Mouse (Mus musculus) neural tube, embryonic 15.5 days (tissue): ENCODE results near the gene Emb. TPM values are rescaled to one million over a fixed set of nuclear protein-coding genes. Genes with fewer than 3 reads are reported as not detected.

Experiments
- ATAC-seq: fragments of 200-750 bp; cut with Nextera tagmentation; 2 replicates; pipeline ENCODE4 v1.8.0; 2017; ENCODE audit warnings: mild to moderate bottlenecking, moderate TSS enrichment, moderate library complexity; ENCODE audit not compliant: low FRiP score
- H3K27ac ChIP-seq: fragments of 300-500 bp; sonication (generic); replicated peaks from 2 replicates; pipeline ENCODE4 v1.5.1; 2015; ENCODE audit warnings: mild to moderate bottlenecking, inconsistent platforms
- H3K27me3 ChIP-seq: fragments of 300-500 bp; sonication (generic); replicated peaks from 2 replicates; pipeline ENCODE4 v1.6.1; 2015; ENCODE audit warnings: inconsistent platforms
- H3K36me3 ChIP-seq: fragments of 300-500 bp; sonication (generic); 2 replicates; pipeline ENCODE4 v1.6.1; 2015; ENCODE audit warnings: inconsistent platforms
- H3K4me1 ChIP-seq: fragments of 300-500 bp; sonication (generic); 2 replicates; pipeline ENCODE4 v1.6.1; 2015; ENCODE audit warnings: inconsistent platforms
- H3K4me2 ChIP-seq: fragments of 300-500 bp; sonication (generic); 2 replicates; pipeline ENCODE4 v1.6.1; 2015; ENCODE audit warnings: inconsistent platforms, mild to moderate bottlenecking, moderate library complexity
- H3K4me3 ChIP-seq: fragments of 300-500 bp; sonication (generic); replicated peaks from 2 replicates; pipeline ENCODE4 v1.5.1; 2015; ENCODE audit warnings: mild to moderate bottlenecking, inconsistent platforms
- H3K9ac ChIP-seq: fragments of 300-500 bp; sonication (generic); replicated peaks from 2 replicates; pipeline ENCODE4 v1.6.1; 2015; ENCODE audit warnings: mild to moderate bottlenecking, inconsistent platforms
- H3K9me3 ChIP-seq: fragments of 300-500 bp; sonication (generic); replicated peaks from 2 replicates; pipeline ENCODE4 v1.6.1; 2016; ENCODE audit warnings: inconsistent platforms
- WGBS: fragments of 180-500 bp; shearing (Covaris S2); methylation state at CpG from one replicate; pipeline ENCODE4 v1.1.7; 2015; ENCODE audit warnings: mixed read lengths; 5-methylcytosine and 5-hydroxymethylcytosine counted together
- polyA plus RNA-seq: library from polyadenylated mRNA; unstranded; fragments of >200 nt; fragmentation: Nextera tagmentation; extraction: Ambion mirVana; gene quantifications from 2 replicates; pipeline ENCODE4 v1.2.1, GENCODE M21; 2015

The Emb gene
- polyA plus RNA-seq, 1 experiment from 2014 or later = 13.7 TPM

DNA sequence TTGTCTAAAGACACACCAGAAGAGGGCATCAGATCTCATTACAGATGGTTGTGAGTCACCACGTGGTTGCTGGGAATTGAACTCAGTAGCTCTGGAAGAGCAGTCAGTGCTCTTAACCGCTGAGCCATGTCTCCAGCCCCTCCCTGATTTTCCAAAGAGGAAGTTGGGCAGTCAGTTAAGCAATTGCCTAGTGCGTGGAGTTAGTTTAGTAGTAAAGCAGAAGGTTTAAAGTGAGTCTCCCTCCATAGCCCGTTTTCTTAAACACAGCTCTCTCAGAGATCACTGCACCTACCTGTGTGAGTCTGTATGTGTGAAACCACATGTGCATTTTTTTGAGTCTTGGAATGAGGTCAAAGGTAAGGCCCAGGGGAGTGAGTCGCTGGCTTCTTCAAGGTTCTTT lies 14.8 kb downstream of the Emb start:
- no peaks in the 10 kb centered on the region for H3K36me3 ChIP-seq
- no peak overlapping the region for H3K4me2 ChIP-seq
- H3K4me3 ChIP-seq = no peak overlapping the region
- no peaks in the 10 kb centered on the region for H3K9me3 ChIP-seq
- ATAC-seq = no peak
- no peak overlapping the region for H3K27ac ChIP-seq
- no peaks in the 10 kb centered on the region for H3K27me3 ChIP-seq
- H3K9ac ChIP-seq = no peak overlapping the region
- whole genome bisulfite sequencing = 64% methylated on average over 5 of the region's 5 CpGs
- H3K4me1 ChIP-seq = peaks cover 24% of the 10 kb centered on the region

- WGBS = 85% methylated on average over 2 of the region's 2 CpGs
- Histone ChIP-seq H3K9ac (no peak overlapping the region), H3K27ac (no peak overlapping the region), H3K4me2 (no peak overlapping the region), H3K36me3 (no peaks in the 10 kb centered on the region), H3K4me1 (peaks cover 21% of the 10 kb centered on the region), H3K27me3 (no peaks in the 10 kb centered on the region), H3K9me3 (no peaks in the 10 kb centered on the region), H3K4me3 (no peak overlapping the region)
- no peak for ATAC-seq
These were observed 16.6 kb downstream of the Emb start for GRCm38 (mm10) chr13:117224901-117225300.

DNA sequence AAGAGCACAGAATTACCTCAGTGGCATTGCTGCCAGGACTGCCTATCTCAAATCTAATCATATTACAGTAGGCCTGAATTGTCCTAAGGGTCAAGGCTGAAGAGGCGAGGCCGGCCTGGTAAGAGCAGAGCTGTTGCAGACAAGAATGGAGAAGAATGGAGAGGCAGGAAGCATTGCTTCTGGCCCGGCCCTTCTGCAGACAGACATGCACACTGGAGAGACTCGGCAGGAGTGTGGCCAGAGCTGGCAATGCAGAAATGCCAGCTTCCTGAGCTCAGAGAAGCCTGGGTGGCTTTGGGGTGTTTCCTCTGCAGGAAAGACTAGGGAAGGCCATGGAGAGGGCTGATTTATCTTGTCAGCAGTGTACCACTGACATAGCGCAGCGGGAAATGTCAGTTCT lies 17.2 kb downstream of the Emb start:
- no peaks in the 10 kb centered on the region for H3K36me3 ChIP-seq
- no peak overlapping the region for H3K4me3 ChIP-seq
- H3K4me1 ChIP-seq = peaks cover 15% of the 10 kb centered on the region
- ATAC-seq = no peak
- WGBS = 79% methylated on average over 6 of the region's 6 CpGs
- H3K27ac ChIP-seq = no peak overlapping the region
- no peak overlapping the region for H3K4me2 ChIP-seq
- H3K9ac ChIP-seq = no peak overlapping the region
- H3K27me3 ChIP-seq = no peaks in the 10 kb centered on the region
- no peaks in the 10 kb centered on the region for H3K9me3 ChIP-seq

GRCm38 (mm10) chr13:117230371-117231110 lies 22.2 kb downstream of the Emb start:
- no peaks in the 10 kb centered on the region for H3K27me3 ChIP-seq
- peaks cover 2% of the 10 kb centered on the region; the same call in 1 of the 2 replicates for H3K4me1 ChIP-seq
- no peaks in the 10 kb centered on the region for H3K36me3 ChIP-seq
- no peak overlapping the region for H3K4me2 ChIP-seq
- no peak overlapping the region for H3K27ac ChIP-seq
- H3K9ac ChIP-seq = no peak overlapping the region
- no peaks in the 10 kb centered on the region for H3K9me3 ChIP-seq
- no peak for ATAC-seq
- no peak overlapping the region for H3K4me3 ChIP-seq
- 79% methylated on average over 6 of the region's 6 CpGs for WGBS

DNA sequence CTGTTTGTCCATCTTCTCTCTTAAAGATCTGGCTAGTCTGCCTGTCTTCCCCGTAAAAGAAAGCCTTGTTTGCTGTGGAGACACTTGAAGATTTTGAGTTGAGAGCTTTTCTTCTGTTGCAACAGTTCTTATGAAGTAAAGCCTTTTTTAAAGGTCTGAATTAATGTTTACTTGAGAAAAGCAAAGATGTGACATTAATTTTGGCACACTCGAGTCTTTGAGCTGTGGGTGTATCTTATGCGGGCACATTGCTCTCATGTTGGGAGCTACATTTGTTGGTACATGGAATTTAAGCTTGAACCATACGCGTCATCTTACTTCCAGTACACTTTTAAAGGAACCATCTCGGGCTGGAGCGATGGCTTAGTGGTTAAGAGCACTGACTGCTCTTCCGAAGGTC lies 25.5 kb downstream of the Emb start:
- Histone ChIP-seq H3K36me3 (no peaks in the 10 kb centered on the region), H3K27ac (no peak overlapping the region), H3K4me3 (no peak overlapping the region), H3K9ac (no peak overlapping the region), H3K4me1 (peaks cover 9% of the 10 kb centered on the region; the same call in 1 of the 2 replicates), H3K9me3 (no peaks in the 10 kb centered on the region), H3K27me3 (no peaks in the 10 kb centered on the region), H3K4me2 (no peak overlapping the region)
- ATAC-seq = no peak
- WGBS = 95% methylated on average over 8 of the region's 8 CpGs

GRCm38 (mm10) chr13:117234486-117234885 lies 26.1 kb downstream of the Emb start:
- Histone ChIP-seq H3K36me3 (no peaks in the 10 kb centered on the region), H3K4me1 (peaks cover 9% of the 10 kb centered on the region; the same call in 1 of the 2 replicates), H3K9ac (no peak overlapping the region), H3K4me2 (no peak overlapping the region), H3K27me3 (no peaks in the 10 kb centered on the region), H3K4me3 (no peak overlapping the region), H3K9me3 (no peaks in the 10 kb centered on the region), H3K27ac (no peak overlapping the region)
- 57% methylated on average over 7 of the region's 7 CpGs for WGBS
- ATAC-seq = no peak

GRCm38 (mm10) chr13:117235530-117236212 lies 27.3 kb downstream of the Emb start:
- no peaks in the 10 kb centered on the region for H3K27me3 ChIP-seq
- H3K4me3 ChIP-seq = no peak overlapping the region
- H3K4me1 ChIP-seq = peaks cover 9% of the 10 kb centered on the region; the same call in 1 of the 2 replicates
- no peak overlapping the region for H3K9ac ChIP-seq
- 39% methylated on average over 11 of the region's 11 CpGs for WGBS
- no peak overlapping the region for H3K4me2 ChIP-seq
- ATAC-seq = no peak
- H3K27ac ChIP-seq = no peak overlapping the region
- no peaks in the 10 kb centered on the region for H3K9me3 ChIP-seq
- no peaks in the 10 kb centered on the region for H3K36me3 ChIP-seq

DNA sequence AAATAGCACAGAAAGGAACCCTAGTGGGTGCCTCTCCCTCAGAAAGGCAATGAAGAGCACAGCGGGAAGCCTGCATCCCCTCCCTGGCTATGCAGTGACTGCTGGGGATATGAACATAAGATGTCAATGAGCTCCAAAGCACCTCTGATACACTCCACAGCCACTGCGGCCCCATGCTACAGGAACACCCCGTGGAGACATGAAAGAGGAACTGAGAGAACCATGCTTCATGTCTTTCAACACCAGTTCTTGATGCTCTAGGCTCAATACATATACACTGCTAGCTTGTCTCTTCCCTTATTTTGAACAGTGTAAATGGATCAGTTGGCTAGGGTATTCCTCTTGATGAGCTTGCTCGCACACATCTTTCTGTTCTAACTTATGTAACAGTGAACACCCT lies 28.8 kb downstream of the Emb start:
- Histone ChIP-seq H3K4me3 (no peak overlapping the region), H3K9ac (no peak overlapping the region), H3K36me3 (no peaks in the 10 kb centered on the region), H3K4me2 (no peak overlapping the region), H3K4me1 (peaks cover 9% of the 10 kb centered on the region; the same call in 1 of the 2 replicates), H3K9me3 (no peaks in the 10 kb centered on the region), H3K27ac (no peak overlapping the region), H3K27me3 (no peaks in the 10 kb centered on the region)
- no peak for ATAC-seq
- 52% methylated on average over 4 of the region's 4 CpGs for WGBS

GRCm38 (mm10) chr13:117242063-117242462 lies 33.7 kb downstream of the Emb start:
- Histone ChIP-seq H3K4me2 (no peak overlapping the region), H3K27ac (no peak overlapping the region), H3K36me3 (no peaks in the 10 kb centered on the region), H3K4me3 (no peak overlapping the region), H3K27me3 (no peaks in the 10 kb centered on the region), H3K9ac (no peak overlapping the region), H3K4me1 (no peaks in the 10 kb centered on the region), H3K9me3 (no peaks in the 10 kb centered on the region)
- 94% methylated on average over 3 of the region's 3 CpGs for WGBS
- no peak for ATAC-seq

DNA sequence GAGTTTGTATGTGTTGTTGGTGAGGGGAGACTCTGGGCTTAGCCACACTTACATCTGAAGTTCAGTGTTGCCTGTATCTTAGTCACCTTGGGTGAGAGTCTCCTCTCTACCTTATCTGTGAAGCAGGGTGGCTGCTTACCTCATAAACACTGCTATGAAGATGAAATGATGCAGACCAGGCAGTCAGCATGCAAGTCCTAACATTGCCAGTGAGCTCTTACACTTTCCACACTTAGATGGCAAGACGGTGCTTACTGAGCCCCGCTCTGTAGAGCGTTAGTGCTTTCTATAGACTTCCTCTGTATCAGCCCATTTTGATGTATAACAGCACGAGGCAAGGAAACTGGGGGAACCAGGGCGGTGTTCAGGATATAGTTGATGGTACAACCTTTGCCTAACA lies 34.3 kb downstream of the Emb start:
- H3K9me3 ChIP-seq = no peaks in the 10 kb centered on the region
- WGBS = 93% methylated on average over 5 of the region's 5 CpGs
- no peak overlapping the region for H3K27ac ChIP-seq
- no peaks in the 10 kb centered on the region for H3K27me3 ChIP-seq
- H3K4me1 ChIP-seq = no peaks in the 10 kb centered on the region
- H3K4me2 ChIP-seq = no peak overlapping the region
- no peak overlapping the region for H3K4me3 ChIP-seq
- H3K36me3 ChIP-seq = no peaks in the 10 kb centered on the region
- no peak for ATAC-seq
- H3K9ac ChIP-seq = no peak overlapping the region

DNA sequence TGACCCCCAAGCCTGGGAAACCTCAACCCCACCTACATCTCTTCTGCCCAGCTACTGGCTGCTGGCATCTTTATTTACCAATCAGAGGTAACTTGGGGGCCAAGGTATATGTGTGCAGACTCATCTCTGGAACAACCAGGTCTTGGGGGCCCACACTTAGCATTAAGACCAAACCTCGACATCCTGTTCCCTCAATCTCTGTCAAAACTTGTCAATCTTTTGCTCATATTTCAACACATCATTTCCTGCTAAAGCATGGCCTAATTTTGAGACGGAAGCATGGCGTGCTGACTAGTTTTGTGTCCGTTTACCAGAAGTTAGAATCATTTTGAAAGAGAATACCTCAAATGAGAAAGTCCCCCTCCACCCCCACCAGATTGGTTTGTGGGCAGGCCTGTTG lies 52.4 kb downstream of the Emb start:
- Histone ChIP-seq H3K4me3 (no peak overlapping the region), H3K4me2 (no peak overlapping the region), H3K4me1 (no peaks in the 10 kb centered on the region), H3K27ac (no peak overlapping the region), H3K27me3 (no peaks in the 10 kb centered on the region), H3K36me3 (no peaks in the 10 kb centered on the region), H3K9ac (no peak overlapping the region), H3K9me3 (no peaks in the 10 kb centered on the region)
- WGBS = 90% methylated on average over 4 of the region's 4 CpGs
- ATAC-seq = no peak

GRCm38 (mm10) chr13:117266156-117266555 lies 57.8 kb downstream of the Emb start:
- Histone ChIP-seq H3K9me3 (no peaks in the 10 kb centered on the region), H3K36me3 (no peaks in the 10 kb centered on the region), H3K27ac (no peak overlapping the region), H3K27me3 (no peaks in the 10 kb centered on the region), H3K4me2 (no peak overlapping the region), H3K4me1 (no peaks in the 10 kb centered on the region), H3K4me3 (no peak overlapping the region), H3K9ac (no peak overlapping the region)
- no peak for ATAC-seq
- 86% methylated on average over 2 of the region's 2 CpGs for WGBS
